Mouse (Mus musculus) heart, postnatal 14 days (tissue): Measurements from ENCODE around the gene Ift172. TPM values are rescaled to one million over a fixed set of nuclear protein-coding genes. Genes with fewer than 3 reads are reported as not detected.
A peak's percentile ranks its signal among the peaks of the same experiment; 100 is the strongest.

Experiments used
- DNase-seq, 2 experiments: peaks; one replicate each; pipeline ENCODE4 v3.0.0; 2021 to 2022
- intact Hi-C: fragments of 180-260 bp; cut with DNase I; formaldehyde crosslinking; loops from one replicate; pipeline ENCODE4 v1.15.1; 2025
- total RNA-seq, 2 experiments: library from RNA; stranded (reverse); gene quantifications; 2 replicates each; pipeline ENCODE4 v1.2.3; 2021

Ift172 gene
- total RNA-seq, 2 experiments from 2014 or later: 37.2 to 42.3 TPM

DNA sequence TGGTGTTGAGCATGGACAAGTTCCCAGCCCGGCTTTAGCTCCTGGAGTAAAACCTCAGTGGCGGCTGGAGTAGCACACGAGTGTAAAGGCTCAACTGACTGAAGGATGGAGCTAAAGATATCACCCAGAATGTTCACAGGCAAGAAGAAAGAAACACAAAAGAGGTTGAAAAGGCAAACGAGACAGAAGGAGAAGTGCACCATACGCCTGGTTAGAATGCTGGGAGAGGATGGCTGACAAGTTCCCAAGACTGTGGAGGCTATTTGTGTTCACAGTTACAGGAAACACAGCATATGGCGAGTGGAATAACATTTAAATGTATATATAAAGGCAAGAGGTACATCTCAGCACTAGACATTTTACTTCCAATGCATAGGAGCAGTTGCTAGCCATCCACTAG, 17.9 kb downstream of the Ift172 start:
- no peak for DNase-seq
- intact Hi-C loops: no loop called here

DNA sequence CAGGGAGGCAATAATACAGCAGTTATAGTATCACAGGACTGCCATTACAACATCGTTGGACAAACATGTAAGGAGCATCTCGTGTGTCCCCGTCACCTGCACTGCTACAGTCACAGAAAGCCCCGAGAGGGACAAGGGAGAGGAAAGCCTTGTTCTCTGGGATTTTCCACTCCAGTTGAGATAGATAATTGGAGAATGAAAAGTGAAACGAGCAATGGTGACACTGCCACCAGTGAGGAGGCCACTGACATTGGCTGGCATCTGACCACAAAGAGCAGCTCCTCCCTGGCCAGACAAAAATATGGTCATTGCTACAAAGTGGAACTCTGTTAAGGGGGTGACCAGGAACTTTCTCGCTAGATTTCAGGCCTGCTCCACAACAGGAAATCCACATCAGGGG, 23.2 kb downstream of the Ift172 start:
- DNase-seq: no peak
- intact Hi-C loops: no loop called here

DNA sequence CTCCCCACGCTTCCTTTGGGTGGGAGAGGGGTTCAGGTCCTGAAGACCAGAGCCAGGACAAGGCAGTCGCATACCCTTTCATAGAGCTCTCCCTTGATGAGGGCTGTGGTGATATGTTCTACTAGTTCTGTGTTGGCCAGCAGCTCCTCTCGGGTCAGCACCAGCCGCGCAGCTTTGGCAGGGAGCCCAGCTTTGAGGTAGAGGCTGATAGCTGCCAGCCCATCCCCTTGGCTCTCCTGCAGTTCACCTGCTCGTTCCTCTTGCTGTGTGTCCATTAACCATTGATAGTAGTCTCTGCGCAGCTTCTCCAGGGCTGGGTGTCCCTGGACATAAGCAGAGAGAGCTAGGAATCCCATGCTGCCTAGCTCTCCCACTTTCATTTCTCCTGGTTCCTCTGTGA, 24.8 kb downstream of the Ift172 start:
- peak in 1 of 2 experiments; percentile 38 for DNase-seq
- intact Hi-C loops: no loop called here

DNA sequence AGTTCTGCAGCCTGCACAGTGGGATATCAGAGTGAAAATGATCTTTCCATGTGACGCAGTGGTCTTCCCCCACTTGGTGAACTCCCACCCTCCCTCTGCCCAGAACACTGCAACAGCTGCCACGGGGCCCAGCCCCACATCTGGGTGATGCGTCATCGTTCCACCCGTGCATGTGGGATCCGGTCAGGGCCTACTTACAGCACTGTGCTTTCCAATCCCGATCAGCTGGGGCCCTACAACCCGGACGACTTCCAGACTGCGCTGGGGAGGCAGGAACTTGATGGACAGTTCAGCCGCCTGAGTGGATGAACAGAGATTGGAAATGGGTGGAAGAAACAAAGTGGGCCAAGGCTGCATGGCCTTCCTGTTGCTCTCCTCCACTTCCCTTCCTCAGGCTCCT, 33.3 kb downstream of the Ift172 start:
- peak in 1 of 2 experiments; percentile 12 for DNase-seq
- intact Hi-C loops: no loop called here

DNA sequence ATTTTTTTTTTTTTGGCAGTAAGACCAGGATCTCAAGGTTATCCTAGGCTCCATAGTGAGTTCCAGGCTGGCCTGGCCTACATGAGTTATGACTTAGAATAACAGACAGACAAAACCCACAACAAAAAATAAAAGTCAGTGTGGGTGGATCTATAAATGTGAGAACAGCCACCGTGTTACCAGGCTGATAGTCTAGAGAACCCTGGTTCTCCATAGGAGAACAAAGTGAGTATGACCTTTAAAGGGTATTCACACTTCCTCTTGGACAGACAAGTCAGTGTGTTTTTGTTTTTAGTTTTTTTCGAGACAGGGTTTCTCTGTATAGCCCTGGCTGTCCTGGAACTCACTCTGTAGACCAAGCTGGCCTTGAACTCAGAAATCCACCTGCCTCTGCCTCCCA, 34.9 kb downstream of the Ift172 start:
- no peak for DNase-seq
- intact Hi-C loops: no loop called here

DNA sequence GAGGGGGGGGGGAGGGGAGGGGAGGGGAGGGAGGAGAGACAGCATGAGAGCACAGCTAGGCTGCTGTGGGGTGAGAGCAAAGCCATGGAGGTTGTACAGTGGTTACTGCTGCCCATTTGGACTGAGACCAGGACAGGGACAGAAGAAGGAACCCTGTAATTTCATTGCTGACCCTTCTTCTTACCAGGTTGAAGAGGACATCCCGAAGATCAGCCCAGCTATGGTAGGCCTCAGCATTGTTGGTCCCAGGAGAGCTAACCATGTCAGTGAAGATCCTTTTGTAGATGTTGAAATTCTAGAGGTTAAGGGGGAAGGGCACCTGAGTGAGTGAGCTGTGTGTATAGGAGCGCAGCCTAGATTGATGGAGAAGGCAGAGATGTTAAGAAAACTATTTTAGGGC, 35.5 kb downstream of the Ift172 start:
- intact Hi-C loops: no loop called here
- DNase-seq: no peak

DNA sequence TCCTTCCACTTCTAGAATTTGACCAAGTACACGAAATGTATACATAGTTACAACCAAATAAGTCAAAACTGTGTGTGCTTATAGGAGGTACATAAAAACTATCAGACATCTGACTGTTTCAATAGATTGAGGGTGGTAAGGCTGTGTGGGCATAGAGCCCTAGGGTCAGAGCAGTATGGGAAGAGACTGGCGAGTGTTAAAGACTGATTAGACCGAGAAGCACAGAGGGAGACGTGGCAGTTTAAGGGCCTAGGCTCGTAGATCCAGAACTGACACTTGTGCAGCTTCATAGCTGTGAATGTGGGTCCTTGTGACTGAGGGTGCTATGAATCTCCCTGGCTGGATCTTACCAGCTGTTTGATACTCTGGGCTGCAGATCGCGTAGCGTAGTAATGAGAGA, 36.0 kb downstream of the Ift172 start:
- intact Hi-C loops: no loop called here
- no peak for DNase-seq

DNA sequence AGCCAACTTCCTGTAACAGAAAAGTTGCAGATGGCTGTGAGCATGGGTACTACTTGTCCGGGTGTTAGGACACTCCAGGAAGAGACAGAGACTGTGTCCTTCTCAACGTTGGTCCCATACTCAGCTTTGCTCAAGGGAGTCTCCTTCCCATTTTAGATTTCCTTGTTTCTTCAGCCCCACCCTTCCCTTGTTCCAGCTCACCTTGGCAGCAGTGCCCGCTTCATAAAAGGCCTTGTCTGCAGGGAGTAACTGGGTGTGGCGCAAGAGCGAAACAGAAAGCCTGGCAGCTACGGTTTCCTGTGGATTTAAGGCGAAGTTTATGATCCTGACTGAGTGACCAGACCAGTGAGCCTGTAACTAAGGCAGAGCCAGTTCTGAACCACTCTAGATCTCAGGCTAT, 36.5 kb downstream of the Ift172 start:
- DNase-seq: peak; percentile 35 to 36
- intact Hi-C loops: no loop called here

DNA sequence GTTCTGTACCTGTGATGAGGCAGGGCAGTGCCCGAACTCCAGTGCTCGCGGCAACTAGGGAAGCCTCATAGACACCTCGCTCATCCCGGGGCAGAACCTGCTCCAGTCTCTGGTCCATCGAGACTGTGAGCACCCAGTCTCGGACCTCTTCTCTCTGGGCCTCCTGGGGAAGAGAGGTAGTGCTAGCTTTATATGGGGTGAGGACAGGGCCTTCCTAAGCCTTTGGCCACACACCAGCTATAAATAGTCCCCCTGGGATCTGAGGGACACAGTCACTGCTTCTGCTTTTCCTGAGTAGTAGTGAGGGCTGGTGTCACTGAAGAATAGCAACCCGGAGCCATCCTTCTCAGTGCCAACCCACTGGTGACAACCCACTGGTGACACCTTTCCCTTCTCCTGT, 37.1 kb downstream of the Ift172 start:
- intact Hi-C loops: no loop called here
- no peak for DNase-seq

DNA sequence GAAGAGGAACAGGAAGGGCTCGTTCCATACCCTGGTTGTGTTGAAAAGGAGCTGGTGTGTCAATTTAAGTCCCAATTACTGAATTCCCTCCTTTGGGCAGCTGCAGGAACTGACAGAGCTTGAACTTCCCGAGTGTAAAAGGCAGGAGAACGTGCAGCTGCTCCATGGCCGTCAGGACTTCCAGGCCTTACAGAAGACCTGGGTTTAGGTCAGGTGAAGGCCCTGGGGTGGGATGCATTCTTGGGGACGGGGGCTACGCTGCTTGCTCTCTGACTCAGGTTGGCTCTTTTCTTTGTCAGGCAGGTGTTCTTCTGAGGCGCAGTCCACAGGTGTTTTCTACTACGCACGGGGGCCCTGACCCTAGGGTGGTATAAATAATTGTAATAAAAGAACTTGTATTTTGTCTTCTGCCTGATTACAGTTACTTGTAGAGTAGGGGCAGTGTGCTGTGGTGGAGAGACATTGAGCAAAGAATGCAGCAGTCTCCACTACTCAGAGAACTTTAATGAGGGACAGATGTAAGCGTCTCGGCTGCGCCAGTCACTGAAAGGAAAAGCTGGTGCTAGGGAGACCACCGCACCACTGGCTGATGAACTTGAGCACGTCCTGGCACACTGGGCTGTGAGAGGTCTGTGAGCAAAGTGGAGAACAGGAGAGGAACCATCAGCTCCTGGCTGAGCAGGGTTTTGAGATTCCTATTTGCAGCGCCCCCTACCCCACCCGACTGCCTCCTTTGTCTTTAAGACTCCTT, 37.9 kb downstream of the Ift172 start:
- DNase-seq: no peak
- intact Hi-C loops: no loop called here

DNA sequence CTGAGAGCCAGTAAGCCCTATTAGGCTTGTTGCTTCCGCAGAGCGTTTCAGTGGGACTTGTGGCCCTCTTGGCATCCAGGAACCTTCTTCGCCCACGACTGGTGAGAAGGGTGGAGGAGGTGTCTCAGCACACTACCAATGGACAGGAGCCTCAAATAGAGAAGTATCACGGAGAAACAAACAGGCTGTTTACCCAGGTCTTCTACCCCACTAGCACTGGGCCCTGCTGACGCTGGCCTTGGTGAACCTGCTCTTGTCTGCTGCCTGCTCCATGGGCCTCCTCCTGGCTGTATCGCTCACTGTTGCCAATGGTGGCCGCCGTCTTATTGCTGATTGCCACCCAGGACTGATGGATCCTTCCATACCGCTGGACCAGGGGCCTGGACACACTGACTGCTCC, 38.8 kb downstream of the Ift172 start:
- no peak for DNase-seq
- intact Hi-C loops: no loop called here

DNA sequence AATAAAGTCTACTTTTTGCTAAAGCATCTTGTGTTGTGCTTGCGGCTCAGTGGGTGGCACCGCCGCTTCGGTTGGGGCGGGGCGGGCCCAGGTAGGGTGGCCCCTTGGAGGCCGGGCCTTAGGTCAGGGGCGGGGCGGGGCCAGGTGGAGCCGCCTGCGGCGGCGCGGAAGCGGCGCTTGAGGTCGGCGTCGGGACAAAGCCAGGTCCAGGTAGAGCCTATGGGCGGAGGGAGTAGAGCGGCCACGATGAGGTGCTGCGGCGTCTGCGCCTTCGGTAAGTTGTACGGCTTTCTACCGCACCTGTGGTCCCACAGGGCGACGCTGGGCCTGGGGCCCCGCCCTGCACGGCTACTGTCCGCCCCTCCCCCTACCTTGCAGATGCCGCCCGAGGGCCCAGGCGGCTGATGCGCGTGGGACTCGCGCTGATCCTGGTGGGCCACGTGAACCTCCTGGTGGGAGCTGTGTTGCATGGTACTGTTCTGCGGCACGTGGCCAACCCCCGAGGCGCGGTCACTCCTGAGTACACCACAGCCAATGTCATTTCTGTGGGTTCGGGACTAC, 39.3 kb downstream of the Ift172 start, which contains the start of gene Krtcap3:
TSS of gene Krtcap3 (plus strand) at position 151 of the 561 bp plus-strand sequence.
- intact Hi-C loops: no loop called here
- DNase-seq: peak in 1 of 2 experiments; percentile 20

DNA sequence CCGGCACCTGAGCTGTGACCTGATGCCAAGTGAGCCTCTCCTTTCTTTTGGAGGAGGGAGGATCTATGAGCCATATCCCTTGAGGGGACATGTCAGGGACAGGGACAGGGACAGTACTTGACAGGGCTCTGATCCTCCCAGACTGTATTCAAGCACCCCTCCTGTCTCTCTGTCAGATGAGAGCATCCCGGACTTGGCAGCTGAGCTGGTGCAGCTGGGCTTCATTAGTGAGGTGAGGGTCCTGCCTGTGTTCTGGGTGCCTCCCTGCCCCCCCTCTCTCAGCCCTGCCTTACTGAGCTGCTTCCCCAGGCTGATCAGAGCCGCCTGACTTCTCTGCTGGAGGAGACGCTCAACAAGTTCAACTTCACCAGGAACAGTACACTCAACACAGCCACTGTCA, 40.2 kb downstream of the Ift172 start:
- intact Hi-C loops: no loop called here
- no peak for DNase-seq

DNA sequence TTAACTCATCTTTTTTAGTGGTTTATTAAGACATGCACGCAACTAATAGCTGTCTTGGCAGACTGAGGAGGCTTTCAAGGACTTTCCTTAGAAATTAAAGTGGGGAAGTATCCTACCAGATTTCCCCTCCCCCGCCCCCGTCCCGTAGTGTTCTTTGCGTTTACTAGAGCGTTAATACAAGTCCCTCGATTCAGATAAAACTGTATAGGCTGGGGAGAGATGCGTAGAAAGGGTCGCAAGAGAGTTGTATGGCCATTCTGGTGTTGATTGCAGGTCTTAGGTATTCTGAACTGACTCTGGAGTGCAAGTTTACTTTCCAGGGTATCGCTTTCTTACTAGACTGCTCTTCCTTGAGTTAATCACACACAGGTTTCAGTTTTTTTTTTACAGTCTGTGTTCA, 48.7 kb downstream of the Ift172 start:
- DNase-seq: no peak
- intact Hi-C loops: no loop called here

DNA sequence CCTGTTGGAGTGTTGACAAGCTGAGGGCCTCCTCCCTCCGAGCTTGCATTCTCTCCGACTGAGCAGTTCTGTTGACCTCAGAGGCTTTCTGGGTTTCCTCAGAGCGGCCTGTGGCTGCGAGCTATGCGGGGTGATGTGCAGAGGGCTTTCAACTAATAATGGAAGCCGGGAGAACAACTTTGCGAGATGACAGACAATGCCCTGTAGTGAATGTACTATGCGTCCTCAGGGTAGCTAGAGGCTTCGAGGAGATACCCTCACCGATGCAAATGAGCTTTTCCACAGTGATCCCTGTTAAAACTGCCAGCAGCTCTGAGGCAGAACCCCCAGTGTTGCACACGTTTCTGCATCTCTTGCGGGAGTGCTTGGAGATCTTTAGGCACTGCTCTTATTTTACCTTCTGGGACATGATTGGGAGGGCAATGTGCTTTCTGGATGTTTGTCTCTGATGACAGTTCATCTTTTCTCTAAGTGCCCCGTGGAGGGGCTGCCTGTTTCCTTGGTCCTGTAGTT, 49.3 kb downstream of the Ift172 start:
- intact Hi-C loops: loop anchor here (2.0 kb wide), 1 partner anchor 21 kb away; the partner anchor contains the start of gene Ppm1g
- DNase-seq: no peak

DNA sequence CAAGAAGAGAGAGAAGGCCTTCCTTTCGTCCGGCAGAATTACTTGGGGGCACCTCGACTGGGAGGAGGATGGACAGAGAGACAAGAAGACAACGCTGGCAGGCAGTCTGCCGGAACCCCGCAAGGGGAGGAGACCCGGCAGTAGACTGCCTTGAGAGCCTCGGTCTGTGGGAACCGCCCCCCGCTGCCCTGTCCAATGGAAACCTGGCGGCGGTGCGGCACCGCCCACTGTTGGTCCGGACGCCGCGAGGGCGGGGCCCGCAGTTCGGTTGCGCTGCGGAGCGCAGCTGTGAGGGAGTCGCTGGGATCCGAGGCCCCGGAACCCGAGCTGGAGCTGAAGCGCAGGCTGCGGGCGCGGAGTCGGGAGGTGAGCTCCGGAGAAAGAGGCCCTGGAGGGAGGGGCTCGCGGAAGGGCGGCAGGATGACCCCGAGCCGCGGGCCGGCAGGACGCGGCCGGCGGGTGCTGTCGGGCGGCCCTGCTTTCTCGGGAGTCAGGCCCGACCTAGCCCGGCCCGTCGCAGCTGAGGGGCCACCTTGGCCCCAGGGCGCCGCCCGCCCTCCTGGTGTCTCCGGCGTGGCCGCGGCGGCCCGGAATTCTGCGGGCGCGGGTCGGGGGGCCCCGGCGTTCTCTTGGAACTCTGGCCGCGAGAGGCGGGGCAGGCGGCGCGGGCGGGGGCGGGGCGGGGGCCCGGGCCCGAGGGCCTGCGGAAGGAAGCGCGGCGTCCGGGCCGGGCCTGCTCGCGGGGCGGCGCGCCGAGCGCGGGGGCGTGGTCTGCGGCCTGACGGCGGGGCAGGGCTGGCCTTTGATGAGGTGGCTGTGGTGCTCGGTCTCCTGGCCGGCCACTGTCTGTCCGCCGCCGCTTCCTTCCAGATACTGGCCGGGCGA, 50.0 kb downstream of the Ift172 start, which contains the start of the genes Nrbp1 and Gm9970:
TSS of gene Nrbp1 (plus strand) at position 228 of the 885 bp plus-strand sequence.
TSS of gene Gm9970 (minus strand) at position 596 of the 885 bp plus-strand sequence.
- DNase-seq: peak; percentile 97 to 98
- intact Hi-C loops: loop anchor here (2.0 kb wide), 1 partner anchor 20 kb away; the partner anchor contains the start of gene Ppm1g

DNA sequence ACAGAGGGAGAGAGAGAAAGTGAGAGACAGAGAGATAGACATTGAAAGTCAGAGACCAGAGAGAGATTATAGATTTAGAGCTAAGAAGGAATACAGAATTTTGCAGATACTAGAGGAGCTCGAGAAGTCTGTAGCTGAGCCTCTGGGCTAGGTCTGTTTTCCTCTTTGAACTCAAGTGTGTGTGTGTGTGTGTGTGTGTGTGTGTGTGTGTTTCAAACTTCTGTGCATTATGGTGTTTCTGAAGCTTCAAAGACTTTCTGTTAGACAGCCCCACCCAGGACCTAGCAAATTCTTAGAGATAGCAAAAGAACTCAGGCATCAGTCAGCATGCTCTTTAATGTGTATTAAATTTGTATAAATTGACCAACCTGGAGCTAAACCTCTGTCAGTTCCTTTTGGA, 64.3 kb downstream of the Ift172 start:
- intact Hi-C loops: loop anchor here (10.0 kb wide), 1 partner anchor 228 kb away; the partner anchor contains the start of gene Zfp512
- no peak for DNase-seq

DNA sequence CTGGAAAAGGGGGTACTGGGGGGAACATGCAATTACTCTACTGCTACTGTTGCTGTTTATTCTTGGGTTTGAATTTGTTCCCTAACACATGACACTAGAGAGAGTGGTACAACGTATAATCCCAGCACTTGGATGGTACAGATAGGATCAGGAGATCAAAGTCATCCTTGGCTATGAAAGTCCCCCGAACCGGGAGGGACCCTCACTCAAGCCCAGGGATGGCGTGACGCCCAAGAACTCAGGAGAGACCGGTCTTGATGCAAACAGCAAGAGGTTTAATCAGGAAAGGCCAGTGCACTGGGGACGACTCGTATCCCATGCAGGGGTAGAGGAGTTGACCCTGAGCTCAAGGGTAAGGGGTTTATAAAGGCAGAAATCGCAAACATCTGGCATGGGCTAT, 68.2 kb downstream of the Ift172 start:
- intact Hi-C loops: loop anchor here (10.0 kb wide), 1 partner anchor 232 kb away; the partner anchor contains the start of gene Zfp512
- DNase-seq: no peak

DNA sequence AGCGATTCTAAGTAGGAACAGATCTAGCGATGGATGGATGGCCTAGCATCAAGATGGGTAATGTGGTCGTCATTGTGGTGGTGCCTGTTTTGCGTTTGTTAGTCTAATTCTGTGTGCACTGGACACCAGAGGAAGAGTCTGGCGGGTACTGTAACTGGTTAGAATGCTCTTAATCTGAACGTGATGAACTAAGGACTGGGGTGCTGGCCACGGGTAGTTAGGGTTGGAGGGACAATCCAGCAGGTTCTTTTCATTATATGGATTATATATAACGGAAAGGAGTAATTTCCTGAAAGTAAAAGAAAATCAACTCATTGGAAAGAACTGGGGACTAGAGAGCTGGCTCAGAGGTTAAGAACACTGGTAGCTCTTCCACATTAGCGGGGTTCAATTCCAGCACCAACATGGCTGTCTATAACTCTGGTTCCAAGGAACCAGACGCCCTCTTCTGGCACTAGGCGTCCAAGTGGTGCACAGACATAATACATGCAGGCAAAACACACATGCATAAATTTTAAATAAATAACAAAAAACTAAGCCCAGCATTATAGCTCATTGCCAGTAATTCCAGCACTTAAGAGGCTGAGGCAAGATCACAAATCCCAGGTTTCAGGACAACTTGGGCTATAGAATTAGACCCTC, 69.5 kb downstream of the Ift172 start:
- intact Hi-C loops: loop anchor here (2.0 to 10.0 kb wide), 3 partner anchors 19 to 233 kb away; partner anchors contain the start of genes Gm9970, Ift172, Nrbp1 and Zfp512
- DNase-seq: no peak
